Mouse (Mus musculus) layer of hippocampus, adult 6 months (tissue): ENCODE data around the gene 5530400C23Rik. TPM values are rescaled to one million over a fixed set of nuclear protein-coding genes. Genes with fewer than 3 reads are reported as not detected.

ENCODE experiments used
- long read RNA-seq, 2 experiments: library from polyadenylated mRNA; unstranded; transcript quantifications; one replicate each; pipeline ENCODE4 v2.0.0; 2019 to 2020
- polyA plus RNA-seq: library from polyadenylated mRNA; unstranded; fragments of <200 nt; fragmentation: Nextera tagmentation; gene quantifications from 2 replicates; pipeline ENCODE4 v1.2.3, GENCODE M21; 2021

The 5530400C23Rik gene
- not detected in 2 replicates for polyA plus RNA-seq
- long read RNA-seq, experiment 1 = 0 reads
- long read RNA-seq, experiment 2 = 0 reads

GRCm38 (mm10) chr6:133291916-133292315, at the start of gene 5530400C23Rik:
TSS of gene 5530400C23Rik (plus strand) at chr6:133292216.

Other genes starting within 250 kb of the 5530400C23Rik start
- not detected in 2 replicates for gene Tas2r140, start 236.4 kb upstream of the 5530400C23Rik start, polyA plus RNA-seq
- 173 and 191 TPM in 2 replicates for gene Smim10l1, start 187.3 kb upstream of the 5530400C23Rik start, polyA plus RNA-seq